Mouse (Mus musculus): ENCODE measurements at regions not wholly inside any gene's neighbourhood (a gene's known extent, or its start where the extent isn't known, plus 50 kb on each side); places are given as distances from the start of the nearest gene placed in this dataset.

- in situ Hi-C loops (cut with MseI, MboI): no loop called here
Observed at GRCm38 (mm10) chr15:59795717-59796116, 220.7 kb downstream of the 4933412E24Rik start.

- in situ Hi-C loops (cut with MseI, MboI): no loop called here
Observed at GRCm38 (mm10) chr15:59794871-59795270, 221.5 kb downstream of the 4933412E24Rik start.

GRCm38 (mm10) chr15:59786706-59787425 lies 229.5 kb downstream of the 4933412E24Rik start:
- in situ Hi-C loops (cut with MseI, MboI): no loop called here

- in situ Hi-C loops (cut with MseI, MboI): no loop called here
Observed at GRCm38 (mm10) chr15:59785981-59786380, 230.4 kb downstream of the 4933412E24Rik start.

GRCm38 (mm10) chr15:59784556-59784929 lies 231.9 kb downstream of the 4933412E24Rik start:
- in situ Hi-C loops (cut with MseI, MboI): no loop called here

- in situ Hi-C loops (cut with MseI, MboI): no loop called here
Observed at GRCm38 (mm10) chr15:59783782-59784555, 232.4 kb downstream of the 4933412E24Rik start.

GRCm38 (mm10) chr15:59783393-59783781 lies 233.0 kb downstream of the 4933412E24Rik start:
- in situ Hi-C loops (cut with MseI, MboI): no loop called here

- in situ Hi-C loops (cut with MseI, MboI): no loop called here
Observed at GRCm38 (mm10) chr15:59780506-59780905, 235.9 kb downstream of the 4933412E24Rik start.

- in situ Hi-C loops (cut with MseI, MboI): no loop called here
Observed at GRCm38 (mm10) chr15:59777307-59777871, 239.0 kb downstream of the 4933412E24Rik start.

- in situ Hi-C loops (cut with MseI, MboI): no loop called here
Observed at GRCm38 (mm10) chr15:59775781-59776180, 240.6 kb downstream of the 4933412E24Rik start.

GRCm38 (mm10) chr15:59773983-59774382 lies 242.4 kb downstream of the 4933412E24Rik start:
- in situ Hi-C loops (cut with MseI, MboI): no loop called here

- in situ Hi-C loops (cut with MseI, MboI): no loop called here
Observed at GRCm38 (mm10) chr15:59772595-59772994, 243.8 kb downstream of the 4933412E24Rik start.

GRCm38 (mm10) chr15:59762061-59762460 lies 254.4 kb downstream of the 4933412E24Rik start:
- in situ Hi-C loops (cut with MseI, MboI): no loop called here

- in situ Hi-C loops (cut with MseI, MboI): no loop called here
Observed at GRCm38 (mm10) chr15:59760490-59760889, 255.9 kb downstream of the 4933412E24Rik start.

- in situ Hi-C loops (cut with MseI, MboI): no loop called here
Observed at GRCm38 (mm10) chr15:59759566-59759965, 256.8 kb downstream of the 4933412E24Rik start.

- in situ Hi-C loops (cut with MseI, MboI): no loop called here
Observed at GRCm38 (mm10) chr15:59758971-59759370, 257.4 kb downstream of the 4933412E24Rik start.

GRCm38 (mm10) chr15:59756141-59756540 lies 260.3 kb downstream of the 4933412E24Rik start:
- in situ Hi-C loops (cut with MseI, MboI): no loop called here

GRCm38 (mm10) chr15:59754906-59755305 lies 261.5 kb downstream of the 4933412E24Rik start:
- in situ Hi-C loops (cut with MseI, MboI): no loop called here

- in situ Hi-C loops (cut with MseI, MboI): no loop called here
Observed at GRCm38 (mm10) chr15:59752277-59752676, 264.1 kb downstream of the 4933412E24Rik start.

- in situ Hi-C loops (cut with MseI, MboI): no loop called here
Observed at GRCm38 (mm10) chr15:59746290-59746689, 270.1 kb downstream of the 4933412E24Rik start.

GRCm38 (mm10) chr15:59744411-59744931 lies 271.9 kb downstream of the 4933412E24Rik start:
- in situ Hi-C loops (cut with MseI, MboI): no loop called here

- in situ Hi-C loops (cut with MseI, MboI): no loop called here
Observed at GRCm38 (mm10) chr15:59739197-59739596, 277.2 kb downstream of the 4933412E24Rik start.
